Mouse (Mus musculus) liver, postnatal 0 days (tissue): ENCODE measurements at regions not wholly inside any gene's neighbourhood (a gene's known extent, or its start where the extent isn't known, plus 50 kb on each side); places are given as distances from the start of the nearest gene placed in this dataset.

Source experiments
- ATAC-seq: fragments of 200-750 bp; cut with Nextera tagmentation; 2 replicates; pipeline ENCODE4 v1.8.0; 2017; ENCODE audit warnings: mild to moderate bottlenecking, moderate library complexity
- DNase-seq: peaks from one replicate; pipeline ENCODE4 v3.0.0-alpha.2; 2016
- H3K27ac ChIP-seq: fragments of 300-500 bp; sonication (generic); 2 replicates; pipeline ENCODE4 v1.5.1; 2014; ENCODE audit warnings: antibody characterized with exemption, moderate library complexity, mild to moderate bottlenecking, low read depth
- H3K27me3 ChIP-seq: fragments of 300-500 bp; sonication (generic); 2 replicates; pipeline ENCODE4 v1.6.1; 2014; ENCODE audit warnings: low read length, control low read depth, mixed read lengths; ENCODE audit not compliant: insufficient read depth
- H3K36me3 ChIP-seq: fragments of 300-500 bp; sonication (generic); replicated peaks from 2 replicates; pipeline ENCODE4 v1.6.1; 2014; ENCODE audit warnings: mild to moderate bottlenecking, control low read depth, low read length, moderate library complexity, mixed read lengths; ENCODE audit not compliant: insufficient read depth
- H3K4me1 ChIP-seq: fragments of 300-500 bp; sonication (generic); 2 replicates; pipeline ENCODE4 v1.6.1; 2014; ENCODE audit warnings: antibody characterized with exemption, mild to moderate bottlenecking, control low read depth; ENCODE audit not compliant: insufficient read depth
- H3K4me2 ChIP-seq: fragments of 300-500 bp; sonication (generic); 2 replicates; pipeline ENCODE4 v1.6.1; 2014; ENCODE audit warnings: low read depth, mild to moderate bottlenecking, low read length, moderate library complexity, mixed read lengths
- H3K4me3 ChIP-seq: fragments of 300-500 bp; sonication (generic); 2 replicates; pipeline ENCODE4 v1.5.1; 2014; ENCODE audit warnings: low read depth, low read length
- H3K9ac ChIP-seq: fragments of 300-500 bp; sonication (generic); replicated peaks from 2 replicates; pipeline ENCODE4 v1.6.1; 2014; ENCODE audit warnings: mild to moderate bottlenecking, moderate library complexity
- H3K9me3 ChIP-seq: fragments of 300-500 bp; sonication (generic); 2 replicates; pipeline ENCODE4 v1.6.1; 2016; ENCODE audit warnings: mild to moderate bottlenecking, control low read depth, low read length, mixed read lengths
- CTCF ChIP-seq: sonication (generic); IDR thresholded peaks from 2 replicates; pipeline ENCODE4 v1.5.1; 2016; ENCODE audit warnings: antibody characterized with exemption, low read depth
- EP300 ChIP-seq: IDR thresholded peaks from 2 replicates; pipeline ENCODE4 v1.6.1; 2016; ENCODE audit warnings: antibody characterized with exemption, low read depth, mild to moderate bottlenecking
- WGBS: fragments of 180-500 bp; shearing (Covaris S2); extraction: QIAGEN DNeasy Blood & Tissue Kit; methylation state at CpG from one replicate; pipeline ENCODE4 v1.1.7; 2014; ENCODE audit not compliant: insufficient replicate concordance; 5-methylcytosine and 5-hydroxymethylcytosine counted together

DNA sequence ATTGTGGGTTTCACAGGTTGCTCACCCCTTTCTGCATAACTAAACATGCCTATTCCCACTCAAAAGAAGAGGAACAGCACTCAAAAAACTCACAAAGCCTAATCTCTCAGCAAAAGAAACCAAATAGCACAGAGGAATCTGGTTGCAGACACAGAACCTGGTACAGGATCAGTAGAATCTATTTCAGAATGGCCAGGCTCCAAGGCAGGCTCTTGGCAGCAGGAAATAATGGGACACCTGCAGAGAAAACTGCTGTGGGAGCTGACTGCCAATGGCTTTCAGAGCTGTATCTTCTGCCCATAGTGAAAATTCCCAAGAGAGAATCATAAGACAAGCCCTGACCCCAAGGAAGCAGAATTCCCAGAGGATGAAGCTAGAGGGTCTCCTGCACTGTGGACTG is 234.1 kb upstream of the Hes1 start:
- Histone ChIP-seq H3K9me3 (no peaks in the 10 kb centered on the region), H3K36me3 (no peaks in the 10 kb centered on the region), H3K27me3 (no peaks in the 10 kb centered on the region), H3K4me2 (no peak overlapping the region), H3K4me1 (no peaks in the 10 kb centered on the region), H3K27ac (no peak overlapping the region), H3K9ac (no peak overlapping the region), H3K4me3 (no peak overlapping the region)
- ATAC-seq = no peak
- DNase-seq = no peak
- no peak for TF ChIP-seq EP300
- no peak for TF ChIP-seq CTCF

DNA sequence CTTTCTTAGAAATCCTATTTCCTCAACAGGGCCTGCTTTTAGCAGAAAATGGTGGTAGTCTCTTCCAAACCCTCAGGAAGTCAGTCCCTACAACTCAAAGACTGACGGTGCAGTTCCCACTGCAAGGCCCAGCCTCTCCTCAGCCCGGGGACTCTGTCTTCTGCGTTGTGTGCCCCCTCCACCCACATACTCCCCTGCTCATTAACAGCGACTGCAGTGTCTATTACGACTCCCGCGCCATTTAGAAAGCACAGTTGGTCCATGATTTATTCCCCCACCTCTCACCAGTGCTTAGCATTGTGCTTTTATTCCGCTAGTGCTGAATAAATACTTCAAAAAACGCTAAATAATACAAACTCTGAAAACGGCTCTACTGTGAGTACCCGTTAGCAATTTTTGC is 230.9 kb upstream of the Hes1 start:
- Histone ChIP-seq H3K4me1 (0 out of 2 replicates have a peak, but pooled peaks cover 2% of the 10 kb centered on the region), H3K4me3 (no peak overlapping the region), H3K9ac (no peak overlapping the region), H3K27me3 (no peaks in the 10 kb centered on the region), H3K4me2 (no peak overlapping the region), H3K9me3 (no peaks in the 10 kb centered on the region), H3K36me3 (no peaks in the 10 kb centered on the region), H3K27ac (no peak overlapping the region)
- DNase-seq (no peak), ATAC-seq (no peak)
- TF ChIP-seq EP300 (no peak), CTCF (no peak)
- 84% methylated on average over 11 of the region's 11 CpGs for WGBS

DNA sequence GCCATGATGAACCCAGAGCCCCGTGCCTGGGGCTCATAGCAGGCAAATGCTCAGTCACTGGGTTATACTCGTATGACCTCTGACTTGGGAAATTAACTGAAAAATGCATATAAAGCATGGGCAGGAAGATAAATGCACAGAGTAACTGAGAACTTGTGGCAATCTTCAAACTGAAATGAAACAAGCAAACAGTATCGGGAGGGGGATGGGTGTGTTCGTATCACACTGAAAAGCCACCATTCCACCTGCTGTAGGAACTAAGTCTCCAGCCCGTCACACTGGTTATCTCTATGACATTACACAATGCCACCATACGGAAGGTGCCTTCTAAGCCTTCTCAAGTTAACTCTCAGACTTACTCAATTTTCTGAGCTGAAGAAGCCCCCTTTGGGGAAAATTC is 230.3 kb upstream of the Hes1 start:
- no peak for ATAC-seq
- no peak overlapping the region for H3K4me2 ChIP-seq
- TF ChIP-seq EP300 = 0 out of 2 replicates have a peak, but pooled peaks have one; percentile 26
- no peak for TF ChIP-seq CTCF

DNA sequence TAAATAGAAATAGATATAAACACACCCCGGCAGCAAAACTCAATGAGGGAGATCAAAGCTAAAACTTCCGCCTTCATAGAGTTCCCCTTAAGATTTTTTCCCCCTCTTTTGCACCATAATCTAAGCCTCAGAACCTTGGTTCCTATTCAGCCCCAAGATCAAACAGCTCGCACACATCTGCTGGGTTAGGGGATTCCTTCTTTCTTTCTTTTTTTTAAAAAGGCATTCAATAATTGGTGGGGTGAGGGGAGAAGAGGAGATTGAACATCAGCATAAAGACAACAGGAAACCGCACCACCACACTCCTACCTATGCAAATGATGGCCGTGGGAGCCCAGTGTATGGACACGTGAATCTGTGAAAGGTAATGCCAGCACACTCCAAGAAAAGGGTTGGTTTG is 229.5 kb upstream of the Hes1 start:
- no peak overlapping the region for H3K27ac ChIP-seq
- peaks cover 8% of the 10 kb centered on the region; the same call in 1 of the 2 replicates for H3K4me1 ChIP-seq
- 73% methylated on average over 6 of the region's 6 CpGs for WGBS
- DNase-seq (no peak), ATAC-seq (no peak)
- H3K4me2 ChIP-seq = no peak overlapping the region
- no peaks in the 10 kb centered on the region for H3K27me3 ChIP-seq
- no peak for TF ChIP-seq EP300
- no peak overlapping the region for H3K9ac ChIP-seq
- H3K4me3 ChIP-seq = no peak overlapping the region
- H3K9me3 ChIP-seq = no peaks in the 10 kb centered on the region
- no peaks in the 10 kb centered on the region for H3K36me3 ChIP-seq

More for the DNA sequence above, 230.3 kb upstream of the Hes1 start:
- Histone ChIP-seq H3K27ac (no peak overlapping the region), H3K9me3 (no peaks in the 10 kb centered on the region), H3K9ac (no peak overlapping the region), H3K27me3 (no peaks in the 10 kb centered on the region), H3K4me3 (no peak overlapping the region), H3K4me1 (0 out of 2 replicates have a peak, but pooled peaks cover 4% of the 10 kb centered on the region), H3K36me3 (no peaks in the 10 kb centered on the region)
- WGBS = 50% methylated on average over 6 of the region's 6 CpGs
- DNase-seq = no peak

DNA sequence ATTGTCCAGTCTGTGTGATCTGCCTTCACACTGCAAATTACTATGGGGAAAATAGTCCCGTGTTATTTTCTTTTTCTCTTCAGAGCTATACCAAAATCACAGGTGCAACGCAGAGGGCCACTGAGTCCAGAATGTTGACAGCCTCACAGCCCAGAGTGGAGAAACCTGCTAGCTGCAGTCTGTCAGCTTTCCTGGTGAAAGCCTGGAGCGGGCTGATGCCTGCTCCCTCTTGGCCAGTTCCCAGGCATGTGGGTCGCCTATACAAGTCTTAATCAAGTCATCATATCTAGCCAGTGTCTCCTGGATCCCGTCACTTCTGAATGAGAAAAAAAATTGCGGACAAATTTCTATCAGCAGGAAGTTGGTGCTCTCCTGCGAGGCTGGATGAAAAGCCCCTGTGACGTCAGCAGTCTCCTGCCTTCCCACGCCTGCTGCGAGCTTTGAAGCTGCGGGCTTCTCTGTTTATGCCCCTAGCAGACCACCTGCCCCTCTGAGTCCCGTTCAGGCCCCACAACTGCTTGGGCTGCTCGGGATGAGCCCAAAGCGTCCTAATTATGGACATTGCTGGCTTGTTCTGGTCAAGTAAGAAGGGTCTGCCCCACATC is 227.1 kb upstream of the Hes1 start:
- peaks cover 11% of the 10 kb centered on the region; the same call in 1 of the 2 replicates for H3K4me1 ChIP-seq
- no peak overlapping the region for H3K4me2 ChIP-seq
- no peak overlapping the region for H3K4me3 ChIP-seq
- ATAC-seq = no peak
- no peaks in the 10 kb centered on the region for H3K27me3 ChIP-seq
- WGBS = 29% methylated on average over 14 of the region's 14 CpGs
- TF ChIP-seq CTCF = no peak
- no peak for TF ChIP-seq EP300
- no peak overlapping the region for H3K9ac ChIP-seq
- H3K36me3 ChIP-seq = no peaks in the 10 kb centered on the region
- H3K9me3 ChIP-seq = no peaks in the 10 kb centered on the region
- no peak for DNase-seq
- no peak overlapping the region for H3K27ac ChIP-seq

DNA sequence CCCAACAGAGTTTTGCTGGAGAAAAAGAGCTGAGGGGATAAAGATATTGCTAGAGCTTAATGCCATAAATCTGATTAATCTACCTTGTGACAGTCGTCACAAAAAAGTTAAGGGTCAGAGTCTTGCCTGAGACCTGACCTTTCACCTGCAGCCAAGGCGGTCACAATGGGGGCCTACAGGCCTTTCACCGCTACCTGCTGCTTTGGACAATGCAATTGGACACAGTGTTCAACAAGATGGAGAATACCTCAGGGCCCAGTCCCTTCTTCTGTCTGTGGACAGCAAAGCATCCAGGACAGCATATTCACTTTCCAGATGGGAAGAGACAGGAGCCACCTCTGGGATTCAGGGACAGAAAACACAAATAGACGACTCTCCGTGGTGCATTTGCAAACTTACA is 226.3 kb upstream of the Hes1 start:
- ATAC-seq = no peak
- Histone ChIP-seq H3K27me3 (no peaks in the 10 kb centered on the region), H3K4me3 (no peak overlapping the region), H3K36me3 (no peaks in the 10 kb centered on the region), H3K9me3 (no peaks in the 10 kb centered on the region), H3K4me2 (no peak overlapping the region), H3K27ac (no peak overlapping the region), H3K9ac (no peak overlapping the region), H3K4me1 (peaks cover 11% of the 10 kb centered on the region; the same call in 1 of the 2 replicates)
- 88% methylated on average over 5 of the region's 5 CpGs for WGBS
- TF ChIP-seq CTCF (no peak), EP300 (no peak)
- no peak for DNase-seq
